Comparison of ENCODE assay signal across 25 mouse cellular contexts in genomic region chr5:122106212-122106611, GRCm38 (mm10). TPM values are rescaled to one million over a fixed set of nuclear protein-coding genes. Genes with fewer than 3 reads are reported as not detected.
DNase-seq lines count a peak whose midpoint lies in the region; ATAC-seq and TF ChIP-seq lines count a peak whose summit lies in the region.
"Had no signal": no experiment of that assay in that cellular context is flagged by ENCODE, and none has a peak within 500 bp of the region (broad histone marks: within the 10 kb centered on the region; RNA-seq: fewer than 3 reads in every experiment).

No protein-coding gene starts in this region.

- H3K9me3 ChIP-seq in heart, embryonic 11.5 days (replicated peaks; ENCODE audit: control insufficient read depth, low read length): no peaks in the 10 kb centered on the region
- H3K9me3 ChIP-seq in heart, embryonic 15.5 days (replicated peaks): no peaks in the 10 kb centered on the region
- H3K9me3 ChIP-seq: embryonic facial prominence, embryonic 15.5 days; forebrain, embryonic 10.5 days; forebrain, embryonic 15.5 days; hindbrain, embryonic 10.5 days; intestine, embryonic 15.5 days had no signal

- peaks cover 8% of the 10 kb centered on the region for H3K27me3 ChIP-seq in heart, embryonic 11.5 days (ENCODE audit: control insufficient read depth, insufficient read depth, low read length)
- H3K27me3 ChIP-seq in heart, embryonic 15.5 days: 0 out of 2 replicates have a peak, but pooled peaks cover 5% of the 10 kb centered on the region
- H3K27me3 ChIP-seq: forebrain, embryonic 15.5 days had no signal

- H3K4me1 ChIP-seq in heart, embryonic 11.5 days (ENCODE audit: control insufficient read depth, insufficient read depth, low read length): peaks cover 10% of the 10 kb centered on the region; the same call in 1 of the 2 replicates
- peaks cover 5% of the 10 kb centered on the region for H3K4me1 ChIP-seq in heart, embryonic 15.5 days (replicated peaks)
- H3K4me1 ChIP-seq: embryonic facial prominence, embryonic 15.5 days; intestine, embryonic 15.5 days had no signal

- no peak for ATAC-seq in heart, embryonic 11.5 days (replicated peaks; ENCODE audit: insufficient number of reproducible peaks, low FRiP score, low TSS enrichment)
- no peak for ATAC-seq in heart, embryonic 15.5 days (replicated peaks; ENCODE audit: insufficient number of reproducible peaks, insufficient read depth, low FRiP score, low read depth)
- no peak for ATAC-seq in activated CD4-positive, CD25-positive, alpha-beta regulatory T cell, adult 4 months
- ATAC-seq: forebrain, embryonic 15.5 days; intestine, embryonic 15.5 days; Patski had no signal

- no peaks in the 10 kb centered on the region for H3K36me3 ChIP-seq in heart, embryonic 11.5 days (ENCODE audit: control insufficient read depth, insufficient read depth, low read length)
- H3K36me3 ChIP-seq in heart, embryonic 15.5 days: no peaks in the 10 kb centered on the region; the same call in 1 of the 2 replicates
- H3K36me3 ChIP-seq: embryonic facial prominence, embryonic 15.5 days; forebrain, embryonic 10.5 days; forebrain, embryonic 15.5 days; hindbrain, embryonic 10.5 days; intestine, embryonic 15.5 days had no signal

- H3K9ac ChIP-seq in heart, embryonic 11.5 days (ENCODE audit: low read depth, low read length): peak overlapping the region; percentile 65
- H3K9ac ChIP-seq in heart, embryonic 15.5 days: peak overlapping the region; percentile 70
- H3K9ac ChIP-seq: embryonic facial prominence, embryonic 15.5 days; forebrain, embryonic 15.5 days; hindbrain, embryonic 14.5 days; intestine, embryonic 15.5 days had no signal

- peak; percentile 14 for DNase-seq in gastrocnemius, adult 2 months
- no peak for DNase-seq in gastrocnemius, postnatal 14 days
- DNase-seq in heart, postnatal 4 days: no peak
- DNase-seq in embryo, embryonic 9.5 days (ENCODE audit: extremely low spot score): no peak
- DNase-seq: adrenal gland, adult 2 months; adrenal gland, postnatal 36 days; cerebellum, adult 2 months; cerebellum, postnatal 10 days; gastrocnemius, postnatal 36 days; kidney, adult 18-20 months had no signal

- H3K4me2 ChIP-seq in heart, embryonic 11.5 days: peak overlapping the region; percentile 65
- peak overlapping the region; percentile 64 for H3K4me2 ChIP-seq in heart, embryonic 15.5 days
- H3K4me2 ChIP-seq: embryonic facial prominence, embryonic 15.5 days; forebrain, embryonic 15.5 days; hindbrain, embryonic 14.5 days; intestine, embryonic 15.5 days had no signal

- 67% methylated on average over 6 of the region's 6 CpGs for WGBS in heart, embryonic 11.5 days (ENCODE audit: insufficient replicate concordance)
- WGBS in heart, embryonic 15.5 days: 61% methylated on average over 6 of the region's 6 CpGs

- intact Hi-C loops in gastrocnemius, adult 2 months (cut with DNase I): no loop called here
- intact Hi-C loops in gastrocnemius, postnatal 14 days (cut with DNase I; ENCODE audit: low total_unique reads): no loop called here

- TF ChIP-seq CTCF in gastrocnemius, adult 2 months (IDR thresholded peaks at IDR 0.05): no peak

- no peak overlapping the region for H3K4me3 ChIP-seq in gastrocnemius, adult 2 months
- H3K4me3 ChIP-seq in heart, embryonic 11.5 days (ENCODE audit: low read depth, low read length): peak overlapping the region; percentile 21; the same call in 1 of the 2 replicates
- peak overlapping the region; percentile 57 for H3K4me3 ChIP-seq in heart, embryonic 15.5 days
- H3K4me3 ChIP-seq: embryonic facial prominence, embryonic 15.5 days; erythroblast, embryonic 14.5 days; forebrain, embryonic 10.5 days; forebrain, embryonic 15.5 days; hindbrain, embryonic 10.5 days; intestine, embryonic 15.5 days had no signal

- H3K27ac ChIP-seq in gastrocnemius, adult 2 months: no peak overlapping the region
- peak overlapping the region; percentile 98 for H3K27ac ChIP-seq in heart, embryonic 11.5 days (ENCODE audit: low read depth, low read length)
- H3K27ac ChIP-seq in heart, embryonic 15.5 days: peak overlapping the region; percentile 94
- H3K27ac ChIP-seq: embryonic facial prominence, embryonic 15.5 days; forebrain, embryonic 10.5 days; forebrain, embryonic 15.5 days; hindbrain, embryonic 10.5 days; hindbrain, embryonic 14.5 days; intestine, embryonic 15.5 days had no signal

RNA-seq across cellular contexts. Expression of gene Myl2, which starts 5.5 kb away (rescaled TPM):
- total RNA-seq in gastrocnemius, adult 2 months (2021): 1,000 to 10,000 TPM in 1 of 2 experiments, 100 to 1,000 TPM in 1; 776 to 2,566 TPM
- 1,000 to 10,000 TPM in 1 of 2 experiments, 100 to 1,000 TPM in 1; 675 to 1,272 TPM for total RNA-seq in gastrocnemius, postnatal 14 days (2021)
- polyA plus RNA-seq in heart, embryonic 11.5 days (2014; fragmentation: Nextera tagmentation; extraction: Ambion mirVana): 6,790 and 6,847 TPM in 2 replicates
- over 10,000 TPM; 18,495 to 19,403 TPM for total RNA-seq in heart, postnatal 4 days (2021)
- 7,334 and 9,932 TPM in 2 replicates for polyA plus RNA-seq in heart, embryonic 15.5 days (2015; fragmentation: Nextera tagmentation; extraction: Ambion mirVana)
- not detected for polyA plus RNA-seq in activated CD4-positive, CD25-positive, alpha-beta regulatory T cell, adult 4 months (2017; shearing (Covaris generic))
- total RNA-seq: adrenal gland, adult 2 months had no signal
- polyA plus RNA-seq: adrenal gland, adult 2 months; C2C12; erythroblast, embryonic 14.5 days; forebrain, embryonic 10.5 days; Patski had no signal

RNA-seq across cellular contexts. Expression of gene Ccdc63, which starts 34.4 kb away (rescaled TPM):
- not detected for total RNA-seq in gastrocnemius, adult 2 months (2021)
- total RNA-seq in gastrocnemius, postnatal 14 days (2021): not detected
- 0.47 and 0.51 TPM in 2 replicates for polyA plus RNA-seq in heart, embryonic 11.5 days (2014; fragmentation: Nextera tagmentation; extraction: Ambion mirVana)
- under 1 TPM in 1 of 2 experiments, not detected in 1; 0.36 TPM for total RNA-seq in heart, postnatal 4 days (2021)
- 0.16 and 0.42 TPM in 2 replicates for polyA plus RNA-seq in heart, embryonic 15.5 days (2015; fragmentation: Nextera tagmentation; extraction: Ambion mirVana)
- polyA plus RNA-seq in activated CD4-positive, CD25-positive, alpha-beta regulatory T cell, adult 4 months (2017; shearing (Covaris generic)): 1 to 10 TPM in 1 of 2 experiments, not detected in 1; 1.0 TPM
- total RNA-seq: adrenal gland, adult 2 months; adrenal gland, postnatal 36 days; gastrocnemius, adult 18-20 months; gastrocnemius, postnatal 36 days; heart, adult 18-20 months had no signal
- polyA plus RNA-seq: adrenal gland, adult 2 months; C2C12; embryonic facial prominence, embryonic 11.5 days; erythroblast, embryonic 14.5 days; forebrain, embryonic 10.5 days; forebrain, embryonic 15.5 days; hindbrain, embryonic 10.5 days; intestine, embryonic 15.5 days; Patski had no signal

RNA-seq across cellular contexts. Expression of gene Ppp1cc, which starts 51.9 kb away (rescaled TPM):
- total RNA-seq in gastrocnemius, adult 2 months (2021): 100 to 1,000 TPM; 154 to 155 TPM
- 100 to 1,000 TPM; 110 TPM for total RNA-seq in gastrocnemius, postnatal 14 days (2021)
- polyA plus RNA-seq in heart, embryonic 11.5 days (2014; fragmentation: Nextera tagmentation; extraction: Ambion mirVana): 216 and 225 TPM in 2 replicates
- 100 to 1,000 TPM; 216 to 217 TPM for total RNA-seq in heart, postnatal 4 days (2021)
- polyA plus RNA-seq in heart, embryonic 15.5 days (2015; fragmentation: Nextera tagmentation; extraction: Ambion mirVana): 198 and 233 TPM in 2 replicates
- 10 to 100 TPM; 44.5 to 70.3 TPM for polyA plus RNA-seq in activated CD4-positive, CD25-positive, alpha-beta regulatory T cell, adult 4 months (2017; shearing (Covaris generic))

RNA-seq across cellular contexts. Expression of gene Cux2, which starts 56.3 kb away (rescaled TPM):
- 1 to 10 TPM; 3.9 to 6.0 TPM for total RNA-seq in gastrocnemius, adult 2 months (2021)
- 1 to 10 TPM; 1.1 to 1.6 TPM for total RNA-seq in gastrocnemius, postnatal 14 days (2021)
- 4.7 and 7.1 TPM in 2 replicates for polyA plus RNA-seq in heart, embryonic 11.5 days (2014; fragmentation: Nextera tagmentation; extraction: Ambion mirVana)
- 10 to 100 TPM; 12.2 to 13.6 TPM for total RNA-seq in heart, postnatal 4 days (2021)
- polyA plus RNA-seq in heart, embryonic 15.5 days (2015; fragmentation: Nextera tagmentation; extraction: Ambion mirVana): 3.9 and 4.1 TPM in 2 replicates
- under 1 TPM in 1 of 2 experiments, not detected in 1; 0.13 TPM for polyA plus RNA-seq in activated CD4-positive, CD25-positive, alpha-beta regulatory T cell, adult 4 months (2017; shearing (Covaris generic))

Comparison
In these comparisons a context has a peak if more than half of its experiments do, and no peak if none do; other contexts are left out.
1. RNA of gene Myl2, which starts 5.5 kb away (total RNA-seq): 18,495 to 19,403 TPM in heart, postnatal 4 days; 776 to 2,566 TPM in gastrocnemius, adult 2 months and 675 to 1,272 TPM in gastrocnemius, postnatal 14 days; every median in the first group is over 4 times any median in the second.